Mouse (Mus musculus) small intestine, adult 2 months (tissue): ENCODE results near the gene Emp1. TPM values are rescaled to one million over a fixed set of nuclear protein-coding genes. Genes with fewer than 3 reads are reported as not detected.

Source experiments
- H3K27ac ChIP-seq: fragments of 200-500 bp; 2 replicates; pipeline ENCODE4 v1.5.1; 2012; ENCODE audit warnings: low read depth, low read length, control low read depth, inconsistent platforms; ENCODE audit not compliant: insufficient read depth
- H3K27me3 ChIP-seq: fragments of 200-500 bp; 2 replicates; pipeline ENCODE4 v1.6.1; 2012; ENCODE audit warnings: mild to moderate bottlenecking, moderate library complexity, low read length, inconsistent platforms; ENCODE audit not compliant: control insufficient read depth, insufficient read depth
- H3K36me3 ChIP-seq: fragments of 200-500 bp; 2 replicates; pipeline ENCODE4 v1.6.1; 2012; ENCODE audit warnings: mild to moderate bottlenecking, low read length, control low read depth, inconsistent platforms; ENCODE audit not compliant: control insufficient read depth, insufficient read depth
- H3K4me1 ChIP-seq: fragments of 200-500 bp; 2 replicates; pipeline ENCODE4 v1.6.1; 2012; ENCODE audit warnings: low read length, inconsistent platforms, mixed read lengths; ENCODE audit not compliant: control insufficient read depth, insufficient read depth, insufficient read length
- H3K4me3 ChIP-seq: fragments of 200-500 bp; 2 replicates; pipeline ENCODE4 v1.5.1; 2012; ENCODE audit warnings: low read depth, mild to moderate bottlenecking, control low read depth, inconsistent platforms, low read length, moderate library complexity
- CTCF ChIP-seq: fragments of 200-500 bp; IDR thresholded peaks from 2 replicates; pipeline ENCODE4 v1.5.1; 2012; ENCODE audit warnings: low read depth, mild to moderate bottlenecking, control low read depth, inconsistent platforms, low read length, moderate library complexity, mixed read lengths; ENCODE audit not compliant: insufficient replicate concordance, insufficient read length; ENCODE audit errors: extremely low read depth
- POLR2A ChIP-seq: fragments of 200-500 bp; IDR thresholded peaks from 2 replicates; pipeline ENCODE4 v1.6.1; 2012; ENCODE audit warnings: low read depth, mild to moderate bottlenecking, control low read depth, inconsistent platforms, low read length, moderate library complexity
- WGBS: fragments of 180-500 bp; shearing (Covaris S2); methylation state at CpG from one replicate; pipeline ENCODE4 v1.1.7; 2018; 5-methylcytosine and 5-hydroxymethylcytosine counted together
- polyA plus RNA-seq: library from polyadenylated mRNA; depleted of rRNA; stranded (reverse); fragments of >200 nt; gene quantifications from 2 replicates; pipeline ENCODE4 v1.2.3, GENCODE M21; 2012

Emp1 gene
- polyA plus RNA-seq, 1 experiment, result 234 TPM

- Histone ChIP-seq H3K36me3 (no peaks in the 10 kb centered on the region), H3K4me3 (peak overlapping the region; percentile 19), H3K27me3 (no peaks in the 10 kb centered on the region), H3K4me1 (peaks cover 39% of the 10 kb centered on the region), H3K27ac (peak overlapping the region; percentile 88)
- TF ChIP-seq CTCF, result no peak
- no peak for TF ChIP-seq POLR2A
- 29% methylated on average over 9 of the region's 9 CpGs for WGBS
These were observed 37.6 kb upstream of the Emp1 start for GRCm38 (mm10) chr6:135324686-135325300.

- no peaks in the 10 kb centered on the region for H3K27me3 ChIP-seq
- no peaks in the 10 kb centered on the region for H3K36me3 ChIP-seq
- no peak overlapping the region for H3K4me3 ChIP-seq
- peaks cover 39% of the 10 kb centered on the region for H3K4me1 ChIP-seq
- TF ChIP-seq CTCF (no peak), POLR2A (no peak)
- H3K27ac ChIP-seq, result peak overlapping the region; percentile 88
- WGBS, result 41% methylated on average over 7 of the region's 7 CpGs
These were observed 35.5 kb upstream of the Emp1 start for GRCm38 (mm10) chr6:135326847-135327246.

- no peak overlapping the region for H3K27ac ChIP-seq
These were observed 30.4 kb upstream of the Emp1 start for GRCm38 (mm10) chr6:135331916-135332315.

GRCm38 (mm10) chr6:135332737-135333281 is 29.5 kb upstream of the Emp1 start:
- 37% methylated on average over 10 of the region's 10 CpGs for WGBS
- peaks cover 9% of the 10 kb centered on the region for H3K4me1 ChIP-seq
- no peaks in the 10 kb centered on the region for H3K27me3 ChIP-seq
- no peaks in the 10 kb centered on the region for H3K36me3 ChIP-seq
- TF ChIP-seq POLR2A (no peak), CTCF (no peak)
- no peak overlapping the region for H3K27ac ChIP-seq
- H3K4me3 ChIP-seq, result peak overlapping the region; percentile 6; the same call in 1 of the 2 replicates

More at GRCm38 (mm10) chr6:135331916-135332315, 30.4 kb upstream of the Emp1 start:
- WGBS, result 80% methylated on average over 4 of the region's 4 CpGs
- Histone ChIP-seq H3K27me3 (no peaks in the 10 kb centered on the region), H3K4me3 (no peak overlapping the region), H3K4me1 (peaks cover 9% of the 10 kb centered on the region), H3K36me3 (no peaks in the 10 kb centered on the region)
- TF ChIP-seq POLR2A, result no peak
- TF ChIP-seq CTCF, result no peak

GRCm38 (mm10) chr6:135333994-135334651 is 28.2 kb upstream of the Emp1 start:
- no peaks in the 10 kb centered on the region for H3K36me3 ChIP-seq
- 82% methylated on average over 5 of the region's 5 CpGs for WGBS
- no peak overlapping the region for H3K4me3 ChIP-seq
- H3K27ac ChIP-seq, result no peak overlapping the region
- no peaks in the 10 kb centered on the region for H3K27me3 ChIP-seq
- TF ChIP-seq POLR2A (no peak), CTCF (no peak)
- H3K4me1 ChIP-seq, result peaks cover 9% of the 10 kb centered on the region

- Histone ChIP-seq H3K27ac (no peak overlapping the region), H3K4me1 (peaks cover 9% of the 10 kb centered on the region), H3K27me3 (no peaks in the 10 kb centered on the region), H3K4me3 (no peak overlapping the region), H3K36me3 (no peaks in the 10 kb centered on the region)
- 83% methylated on average over 8 of the region's 8 CpGs for WGBS
- TF ChIP-seq CTCF (no peak), POLR2A (no peak)
These were observed 26.0 kb upstream of the Emp1 start for GRCm38 (mm10) chr6:135336376-135336775.
